Mouse (Mus musculus): ENCODE data around the gene Snx27.

GRCm38 (mm10) chr3:94582456-94582891 is at the start of gene Snx27:
- TF ChIP-seq GATA1 (IDR thresholded peaks at IDR 0.05; ENCODE audit: low read length): no peak
- TF ChIP-seq TAL1 (IDR thresholded peaks at IDR 0.05; ENCODE audit: low read length): no peak
